Mouse (Mus musculus) E14TG2a.4 (cell line): Measurements from ENCODE around the gene Nek4.

Experiments used
- H3K27me3 ChIP-seq: 2 replicates; pipeline ENCODE4 v1.6.1; 2014; ENCODE audit warnings: low read length, control low read depth; ENCODE audit not compliant: insufficient read depth
- H3K36me3 ChIP-seq: 2 replicates; pipeline ENCODE4 v1.6.1; 2014; ENCODE audit warnings: low read length, control low read depth; ENCODE audit not compliant: insufficient read depth
- H3K4me1 ChIP-seq: replicated peaks from 2 replicates; pipeline ENCODE4 v1.6.1; 2014; ENCODE audit warnings: low read depth, low read length, control low read depth
- H3K4me3 ChIP-seq: replicated peaks from 2 replicates; pipeline ENCODE4 v1.5.1; 2014; ENCODE audit warnings: mild to moderate bottlenecking, low read length
- H3K9me3 ChIP-seq: 2 replicates; pipeline ENCODE4 v1.6.1; 2014; ENCODE audit warnings: low read length, control low read depth
- CTCF ChIP-seq: conservative IDR thresholded peaks from 2 replicates; pipeline ENCODE4 v1.5.1; 2014; ENCODE audit warnings: low read length
- NANOG ChIP-seq: IDR thresholded peaks from 2 replicates; pipeline ENCODE4 v1.6.1; 2014; ENCODE audit warnings: borderline replicate concordance, low read length, mixed read lengths
- POU5F1 ChIP-seq: IDR thresholded peaks from 2 replicates; pipeline ENCODE4 v1.6.1; 2014; ENCODE audit warnings: low read length, borderline replicate concordance

Gene Nek4

DNA sequence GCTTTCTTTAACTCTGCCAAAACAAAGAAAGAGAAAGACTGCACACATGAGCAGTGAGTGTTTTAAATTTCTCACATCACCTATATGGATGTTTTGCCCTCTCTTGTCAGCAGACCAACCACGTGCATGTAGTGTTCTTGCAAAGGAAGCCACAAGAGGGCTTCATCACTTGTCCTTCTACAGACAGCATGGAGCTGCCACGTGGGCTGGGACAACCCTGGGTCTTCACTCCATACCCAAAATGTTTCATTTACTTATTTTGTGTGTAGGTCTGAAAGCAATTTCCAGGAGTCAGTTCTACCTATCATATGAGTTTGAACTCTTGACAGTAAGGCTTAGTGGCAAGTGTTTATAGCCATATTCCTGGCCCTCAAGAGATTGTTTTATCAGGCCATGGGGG is 66.7 kb downstream of the Nek4 start:
- TF ChIP-seq POU5F1 (no peak), NANOG (no peak), CTCF (no peak)

DNA sequence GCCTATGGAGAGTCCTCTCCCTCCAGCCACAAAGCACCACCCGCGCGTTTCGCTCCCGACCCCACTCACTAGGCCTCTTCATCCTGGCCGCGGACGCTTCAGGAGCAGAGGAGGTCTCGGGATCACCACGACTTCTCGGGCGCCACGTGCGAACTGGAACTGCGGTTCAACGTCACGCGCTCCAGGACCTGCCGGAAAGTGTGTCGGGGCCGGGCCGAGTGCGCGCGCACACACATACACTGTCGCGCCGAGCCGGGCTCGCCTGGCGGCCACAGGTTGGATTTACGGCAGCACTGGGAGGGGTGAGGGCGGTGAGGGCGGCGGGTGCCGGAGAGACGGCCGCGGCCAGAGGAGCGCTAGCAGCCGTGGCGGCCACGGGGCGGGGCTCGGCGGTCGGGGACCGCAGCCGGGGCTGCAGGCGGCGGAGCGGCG is 67.7 kb downstream of the Nek4 start, which contains the start of the genes Pbrm1 and Gnl3:
Pbrm1 (plus strand) TSS at position 279 of the 432 bp plus-strand sequence.
Gnl3 (minus strand) TSS at position 293 of the 432 bp plus-strand sequence.
- TF ChIP-seq NANOG, result no peak
- TF ChIP-seq CTCF, result no peak
- no peak for TF ChIP-seq POU5F1
- Histone ChIP-seq H3K9me3 (no peaks in the 10 kb centered on the region), H3K4me3 (peak within 1 kb of the TSS; percentile 97), H3K4me1 (peaks cover 45% of the 10 kb centered on the region), H3K36me3 (peaks cover 60% of the 10 kb centered on the region), H3K27me3 (no peaks in the 10 kb centered on the region)

More for the DNA sequence above, 66.7 kb downstream of the Nek4 start:
- H3K4me1 ChIP-seq, result peaks cover 48% of the 10 kb centered on the region
- H3K4me3 ChIP-seq, result peak overlapping the region; percentile 97
- no peaks in the 10 kb centered on the region for H3K27me3 ChIP-seq
- H3K9me3 ChIP-seq, result no peaks in the 10 kb centered on the region
- H3K36me3 ChIP-seq, result peaks cover 62% of the 10 kb centered on the region

DNA sequence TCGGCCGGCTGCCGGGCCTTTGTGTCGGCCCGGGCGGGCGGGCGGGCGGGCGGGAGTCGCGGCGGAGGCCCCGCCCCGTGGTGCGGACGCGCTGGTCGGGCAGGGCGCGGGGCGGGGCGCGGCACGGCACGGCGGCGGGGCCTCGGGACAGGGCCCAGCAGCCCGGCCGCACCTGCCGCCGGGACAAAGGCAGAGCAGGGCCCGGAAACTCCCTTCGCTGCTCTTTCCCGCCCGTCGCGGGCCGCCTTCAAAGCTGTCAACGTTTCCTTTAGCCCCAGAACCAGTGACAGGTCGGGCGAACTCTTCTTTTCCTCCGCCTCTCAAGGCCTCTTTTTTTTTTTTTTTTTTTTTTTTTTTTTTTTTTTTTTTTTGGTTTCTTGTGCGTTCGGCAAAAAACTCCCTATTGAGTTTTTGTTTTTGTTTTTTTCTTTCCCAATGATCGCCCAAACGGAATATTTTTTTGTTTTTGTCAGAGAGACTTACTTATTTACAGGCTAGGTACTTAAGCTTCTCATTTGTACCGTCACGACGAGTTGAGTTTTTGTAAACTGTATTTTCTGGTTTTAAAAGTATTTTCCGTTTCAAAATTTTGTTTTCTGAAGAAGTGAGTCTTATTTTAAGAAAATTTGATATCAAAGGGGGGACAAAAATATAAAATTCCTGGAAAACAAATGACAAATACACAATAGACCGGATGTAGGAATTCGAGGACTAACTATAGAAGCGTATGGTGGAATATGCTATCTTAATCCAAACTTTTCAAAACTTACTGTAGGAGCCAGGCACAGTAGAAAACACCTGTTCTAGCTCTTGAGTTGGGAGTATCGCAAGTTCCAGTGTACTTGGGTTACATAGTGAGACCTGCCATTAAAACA is 68.4 kb downstream of the Nek4 start:
- no peaks in the 10 kb centered on the region for H3K9me3 ChIP-seq
- H3K27me3 ChIP-seq, result no peaks in the 10 kb centered on the region
- peak overlapping the region; percentile 97 for H3K4me3 ChIP-seq
- peaks cover 60% of the 10 kb centered on the region for H3K36me3 ChIP-seq
- H3K4me1 ChIP-seq, result peaks cover 40% of the 10 kb centered on the region
- TF ChIP-seq POU5F1 (no peak), NANOG (no peak), CTCF (no peak)

DNA sequence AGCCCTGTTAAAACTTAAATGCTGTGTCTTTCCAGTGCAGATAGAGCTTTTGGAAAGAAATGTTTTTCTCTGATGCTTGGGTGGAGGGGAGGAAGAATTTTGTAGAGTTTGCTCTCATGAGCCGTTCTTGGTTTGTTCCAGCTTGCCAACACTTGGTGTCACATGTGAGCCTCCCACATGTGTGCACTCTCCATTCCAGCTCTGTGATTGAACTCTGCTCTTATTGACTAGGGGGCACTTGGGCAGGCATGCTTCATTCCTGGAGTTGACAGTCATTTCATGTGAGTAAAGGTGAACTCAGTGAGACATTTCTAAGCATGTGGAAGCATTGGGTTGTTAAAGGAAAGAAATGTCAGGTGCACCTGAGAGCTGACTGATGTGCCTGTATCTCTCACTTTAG is 71.4 kb downstream of the Nek4 start:
- no peak overlapping the region for H3K4me3 ChIP-seq
- H3K36me3 ChIP-seq, result peaks cover 60% of the 10 kb centered on the region
- peaks cover 14% of the 10 kb centered on the region for H3K4me1 ChIP-seq
- no peaks in the 10 kb centered on the region for H3K9me3 ChIP-seq
- H3K27me3 ChIP-seq, result no peaks in the 10 kb centered on the region
- TF ChIP-seq NANOG (no peak), CTCF (no peak), POU5F1 (no peak)

DNA sequence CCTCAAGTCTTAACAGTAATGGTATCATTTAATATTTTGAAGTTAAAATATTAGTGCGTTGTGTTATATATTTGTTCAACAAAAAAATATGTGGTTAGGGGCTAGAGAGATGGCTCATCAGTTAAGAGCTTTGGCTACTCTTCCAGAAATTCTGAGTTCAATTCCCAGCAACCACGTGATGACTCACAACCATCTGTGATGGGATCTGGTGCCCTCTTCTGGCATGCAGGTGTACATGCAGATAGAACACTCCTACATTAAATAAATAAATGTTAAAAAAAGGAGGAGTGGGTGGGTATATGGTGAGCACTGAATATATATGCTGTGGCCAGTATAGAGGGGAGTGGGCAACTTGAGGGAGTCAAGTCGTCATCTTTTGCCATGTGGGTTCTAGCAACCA is 74.6 kb downstream of the Nek4 start:
- Histone ChIP-seq H3K4me1 (peaks cover 4% of the 10 kb centered on the region), H3K36me3 (peaks cover 81% of the 10 kb centered on the region), H3K9me3 (no peaks in the 10 kb centered on the region), H3K27me3 (no peaks in the 10 kb centered on the region), H3K4me3 (no peak overlapping the region)
- TF ChIP-seq POU5F1 (no peak), NANOG (no peak), CTCF (peak; percentile 61)
